In genomic region chr3:62349218-62349897, GRCm38 (mm10) we compare ENCODE assay signal across 17 mouse cellular contexts. TPM values are rescaled to one million over a fixed set of nuclear protein-coding genes. Genes with fewer than 3 reads are reported as not detected.
DNase-seq lines count a peak whose midpoint lies in the region; ATAC-seq and TF ChIP-seq lines count a peak whose summit lies in the region.
"Had no signal": no experiment of that assay in that cellular context is flagged by ENCODE, and none has a peak within 500 bp of the region (broad histone marks: within the 10 kb centered on the region; RNA-seq: fewer than 3 reads in every experiment).

No protein-coding gene starts in this region.

- H3K9me3 ChIP-seq in intestine, embryonic 16.5 days (ENCODE audit: control insufficient read depth, low read length) = no peaks in the 10 kb centered on the region
- H3K9me3 ChIP-seq: embryonic facial prominence, embryonic 12.5 days; G1E had no signal

- peak overlapping the region; percentile 47; the same call in 1 of the 2 replicates for H3K27ac ChIP-seq in layer of hippocampus, adult 2 months
- H3K27ac ChIP-seq in intestine, embryonic 16.5 days (ENCODE audit: low read length) = 0 out of 2 replicates have a peak overlapping the region, but pooled peaks have one; percentile 2
- H3K27ac ChIP-seq: embryonic facial prominence, embryonic 12.5 days; gastrocnemius, adult 2 months had no signal

- H3K4me1 ChIP-seq in intestine, embryonic 16.5 days (ENCODE audit: control insufficient read depth, insufficient read depth, low read length) = peaks cover 12% of the 10 kb centered on the region; the same call in 1 of the 2 replicates
- H3K4me1 ChIP-seq: embryonic facial prominence, embryonic 12.5 days had no signal

- H3K36me3 ChIP-seq in intestine, embryonic 16.5 days (ENCODE audit: control insufficient read depth, insufficient read depth, low read length) = no peaks in the 10 kb centered on the region
- H3K36me3 ChIP-seq: embryonic facial prominence, embryonic 12.5 days; G1E had no signal

- TF ChIP-seq CTCF in layer of hippocampus, adult 2 months (conservative IDR thresholded peaks at IDR 0.05) = no peak

- no peak overlapping the region for H3K9ac ChIP-seq in intestine, embryonic 16.5 days (ENCODE audit: low read depth, low read length)
- H3K9ac ChIP-seq: embryonic facial prominence, embryonic 12.5 days had no signal

- 65% methylated on average over 11 of the region's 11 CpGs for WGBS in intestine, embryonic 16.5 days

- no peak for DNase-seq in layer of hippocampus, adult 2 months (ENCODE audit: low spot score in 2 of 2)
- no peak for DNase-seq in layer of hippocampus, postnatal 36 days
- peak; percentile 20 for DNase-seq in brain, adult 2 months (ENCODE audit: low read depth, low spot score)
- DNase-seq in lung, postnatal 25 days (ENCODE audit: low spot score) = peak; percentile 63
- DNase-seq in cerebellum, postnatal 4 days (ENCODE audit: low spot score in 2 of 2) = no peak
- DNase-seq: adrenal gland, postnatal 25 days; cerebellum, postnatal 14 days; gastrocnemius, adult 2 months; heart, postnatal 14 days; kidney, postnatal 14 days; right cerebral cortex, adult 18-20 months had no signal

- H3K4me2 ChIP-seq in intestine, embryonic 16.5 days (ENCODE audit: low read depth, low read length) = peak overlapping the region; percentile 14
- H3K4me2 ChIP-seq: embryonic facial prominence, embryonic 12.5 days had no signal

- no peaks in the 10 kb centered on the region for H3K27me3 ChIP-seq in intestine, embryonic 16.5 days (replicated peaks; ENCODE audit: control insufficient read depth, insufficient read depth, low read length)
- H3K27me3 ChIP-seq: embryonic facial prominence, embryonic 12.5 days had no signal

- ATAC-seq in intestine, embryonic 16.5 days = peak; percentile 41
- no peak for ATAC-seq in megakaryocyte, adult 5-6 weeks (ENCODE audit: poor library complexity, severe bottlenecking)
- ATAC-seq: forebrain, embryonic 14.5 days; midbrain, embryonic 16.5 days had no signal

- no peak overlapping the region for H3K4me3 ChIP-seq in layer of hippocampus, adult 2 months
- H3K4me3 ChIP-seq in intestine, embryonic 16.5 days (ENCODE audit: low read length) = no peak overlapping the region
- H3K4me3 ChIP-seq: embryonic facial prominence, embryonic 12.5 days; gastrocnemius, adult 2 months had no signal

RNA-seq across cellular contexts. Expression of gene Arhgef26, which starts 11.2 kb away (rescaled TPM):
- 10 to 100 TPM; 59.2 to 60.0 TPM for total RNA-seq in layer of hippocampus, adult 2 months (2021)
- total RNA-seq in layer of hippocampus, postnatal 36 days (2021) = 10 to 100 TPM; 52.9 to 58.6 TPM
- 12.9 and 13.5 TPM in 2 replicates for polyA plus RNA-seq in intestine, embryonic 16.5 days (2015; fragmentation: Nextera tagmentation; extraction: Ambion mirVana)
- total RNA-seq in megakaryocyte, adult 5-6 weeks (2015) = not detected in 2 replicates
- total RNA-seq in megakaryocyte, adult 5-6 weeks (2017) = 0.07 TPM in 1 of 2 replicates, not detected in the other
- polyA plus RNA-seq: G1E had no signal

Comparison
In these comparisons a context has a peak if more than half of its experiments do, and no peak if none do; other contexts are left out.
1. DNase-seq: peak in brain, adult 2 months (single experiment) and lung, postnatal 25 days (single experiment); none in layer of hippocampus, adult 2 months (0 of 2), layer of hippocampus, postnatal 36 days (0 of 2) and cerebellum, postnatal 4 days (0 of 2).
2. RNA of gene Arhgef26, which starts 11.2 kb away (total RNA-seq): 59.2 to 60.0 TPM in layer of hippocampus, adult 2 months and 52.9 to 58.6 TPM in layer of hippocampus, postnatal 36 days; 0.07 TPM in megakaryocyte, adult 5-6 weeks; every median in the first group is over 10 times any median in the second.